Mouse (Mus musculus): ENCODE results near the gene Gm5128. TPM values are rescaled to one million over a fixed set of nuclear protein-coding genes. Genes with fewer than 3 reads are reported as not detected.
"Not testable (repeated sequence)": the region's sequence is repeated elsewhere in the genome, so short reads cannot be mapped to it uniquely, and the experiment has no call there.

Gm5128 gene
- polyA plus RNA-seq (2015; fragmentation: Nextera tagmentation; extraction: Ambion mirVana): not detected in 2 replicates

- not testable (repeated sequence) for H3K27ac ChIP-seq (ENCODE audit: low read length); H3K4me1 ChIP-seq (ENCODE audit: control insufficient read depth, insufficient read depth, low read length); H3K27me3 ChIP-seq (ENCODE audit: control insufficient read depth, insufficient read depth, low read depth, low read length); ATAC-seq; H3K9ac ChIP-seq (ENCODE audit: low read depth, low read length); H3K36me3 ChIP-seq (ENCODE audit: control insufficient read depth, insufficient read depth, low read length); H3K4me3 ChIP-seq (ENCODE audit: low read depth, low read length); H3K9me3 ChIP-seq (replicated peaks; ENCODE audit: control insufficient read depth, low read length, poor library complexity, severe bottlenecking); H3K4me2 ChIP-seq (ENCODE audit: low read length)
- WGBS: no CpG with 5 or more reads among the region's 15 CpGs
Measured at GRCm38 (mm10) chrX:135372984-135373383, at the start of gene Gm5128. Gene Gm5128 (plus strand): TSS chrX:135373284.

DNA sequence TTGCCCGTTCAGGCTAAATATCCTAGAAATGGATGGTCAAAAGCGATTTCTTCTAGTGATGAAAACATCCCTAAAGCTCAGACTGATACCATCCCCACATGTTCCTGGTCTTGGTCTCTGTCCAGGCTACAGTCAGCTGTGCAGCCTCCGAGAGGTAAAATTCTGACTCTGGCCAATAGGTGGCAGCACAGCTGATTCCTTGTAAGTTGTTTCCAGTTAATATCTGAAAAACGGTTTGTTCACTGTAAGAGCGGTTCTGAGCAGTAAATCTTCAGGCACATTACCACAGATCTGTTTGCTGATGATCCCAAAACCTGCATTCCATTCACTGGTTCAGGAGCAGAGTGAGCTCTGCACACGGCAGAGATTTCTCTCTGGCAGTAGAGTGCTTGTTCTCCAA lies 12.4 kb upstream of the Gm5128 start:
- H3K27me3 ChIP-seq (ENCODE audit: control insufficient read depth, insufficient read depth, low read depth, low read length); H3K36me3 ChIP-seq (ENCODE audit: control insufficient read depth, insufficient read depth, low read length); H3K4me3 ChIP-seq (ENCODE audit: low read depth, low read length); H3K4me2 ChIP-seq (ENCODE audit: low read length); H3K27ac ChIP-seq (ENCODE audit: low read length); ATAC-seq; H3K9me3 ChIP-seq (replicated peaks; ENCODE audit: control insufficient read depth, low read length, poor library complexity, severe bottlenecking); H3K4me1 ChIP-seq (ENCODE audit: control insufficient read depth, insufficient read depth, low read length); H3K9ac ChIP-seq (ENCODE audit: low read depth, low read length): not testable (repeated sequence)
- WGBS: 34% methylated on average over 2 of the region's 6 CpGs

DNA sequence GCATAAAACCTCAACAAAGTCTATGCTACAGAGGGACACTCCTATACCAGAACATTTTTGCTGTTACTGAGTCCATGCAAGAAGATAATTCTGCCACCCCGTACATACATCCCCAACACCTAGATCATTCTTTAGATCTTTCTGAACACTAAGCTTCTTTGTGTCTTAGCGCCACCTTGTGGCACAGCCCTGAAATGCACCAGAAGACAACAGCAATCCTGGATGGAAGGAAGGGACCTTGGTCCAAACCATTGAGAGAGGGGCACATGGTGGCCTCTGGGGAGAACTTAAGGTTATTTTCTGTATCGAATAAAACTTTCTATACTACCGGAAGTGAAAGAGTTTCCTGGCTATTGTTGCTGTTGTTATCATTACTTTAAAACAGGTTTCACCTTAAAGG lies 11.1 kb upstream of the Gm5128 start:
- H3K4me2 ChIP-seq (ENCODE audit: low read length); ATAC-seq; H3K27me3 ChIP-seq (ENCODE audit: control insufficient read depth, insufficient read depth, low read depth, low read length); H3K4me1 ChIP-seq (ENCODE audit: control insufficient read depth, insufficient read depth, low read length); H3K9me3 ChIP-seq (replicated peaks; ENCODE audit: control insufficient read depth, low read length, poor library complexity, severe bottlenecking); H3K4me3 ChIP-seq (ENCODE audit: low read depth, low read length); H3K9ac ChIP-seq (ENCODE audit: low read depth, low read length); H3K27ac ChIP-seq (ENCODE audit: low read length); H3K36me3 ChIP-seq (ENCODE audit: control insufficient read depth, insufficient read depth, low read length): not testable (repeated sequence)
- no CpG with 5 or more reads among the region's 4 CpGs for WGBS

DNA sequence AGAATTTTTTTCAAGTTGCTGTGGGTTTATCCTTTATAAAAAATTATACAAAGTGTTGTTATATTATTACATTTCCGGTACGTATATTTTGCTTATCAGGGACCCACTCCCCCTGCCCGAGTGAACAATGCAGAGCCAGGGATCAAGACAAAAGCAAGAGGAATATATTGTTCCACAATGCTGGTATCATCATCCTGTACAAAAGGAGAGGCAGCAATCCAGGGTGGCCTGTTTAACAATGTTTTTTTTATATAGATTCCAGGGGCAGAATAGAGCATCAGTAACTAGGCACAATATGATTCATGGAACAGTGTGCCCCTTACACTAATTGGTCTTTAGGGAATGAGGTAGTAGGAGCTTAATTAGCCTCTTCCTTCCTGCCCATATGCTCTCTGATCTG lies 30.5 kb downstream of the Gm5128 start:
- ATAC-seq; H3K4me3 ChIP-seq (ENCODE audit: low read depth, low read length); H3K4me1 ChIP-seq (ENCODE audit: control insufficient read depth, insufficient read depth, low read length); H3K9me3 ChIP-seq (replicated peaks; ENCODE audit: control insufficient read depth, low read length, poor library complexity, severe bottlenecking); H3K4me2 ChIP-seq (ENCODE audit: low read length); H3K27me3 ChIP-seq (ENCODE audit: control insufficient read depth, insufficient read depth, low read depth, low read length); H3K27ac ChIP-seq (ENCODE audit: low read length); H3K9ac ChIP-seq (ENCODE audit: low read depth, low read length); H3K36me3 ChIP-seq (ENCODE audit: control insufficient read depth, insufficient read depth, low read length): not testable (repeated sequence)
- WGBS: no CpG with 5 or more reads among the region's 3 CpGs

DNA sequence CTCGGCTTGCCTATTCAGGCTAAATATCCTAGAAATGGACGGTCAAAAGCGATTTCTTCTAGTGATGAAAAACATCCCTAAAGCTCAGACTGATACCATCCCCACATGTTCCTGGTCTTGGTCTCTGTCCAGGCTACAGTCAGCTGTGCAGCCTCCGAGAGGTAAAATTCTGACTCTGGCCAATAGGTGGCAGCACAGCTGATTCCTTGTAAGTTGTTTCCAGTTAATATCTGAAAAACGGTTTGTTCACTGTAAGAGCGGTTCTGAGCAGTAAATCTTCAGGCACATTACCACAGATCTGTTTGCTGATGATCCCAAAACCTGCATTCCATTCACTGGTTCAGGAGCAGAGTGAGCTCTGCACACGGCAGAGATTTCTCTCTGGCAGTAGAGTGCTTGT lies 48.1 kb downstream of the Gm5128 start:
- H3K4me2 ChIP-seq (ENCODE audit: low read length); ATAC-seq; H3K27me3 ChIP-seq (ENCODE audit: control insufficient read depth, insufficient read depth, low read depth, low read length); H3K36me3 ChIP-seq (ENCODE audit: control insufficient read depth, insufficient read depth, low read length); H3K9me3 ChIP-seq (replicated peaks; ENCODE audit: control insufficient read depth, low read length, poor library complexity, severe bottlenecking); H3K4me1 ChIP-seq (ENCODE audit: control insufficient read depth, insufficient read depth, low read length); H3K27ac ChIP-seq (ENCODE audit: low read length); H3K4me3 ChIP-seq (ENCODE audit: low read depth, low read length); H3K9ac ChIP-seq (ENCODE audit: low read depth, low read length): not testable (repeated sequence)
- WGBS: 48% methylated on average over 4 of the region's 7 CpGs

DNA sequence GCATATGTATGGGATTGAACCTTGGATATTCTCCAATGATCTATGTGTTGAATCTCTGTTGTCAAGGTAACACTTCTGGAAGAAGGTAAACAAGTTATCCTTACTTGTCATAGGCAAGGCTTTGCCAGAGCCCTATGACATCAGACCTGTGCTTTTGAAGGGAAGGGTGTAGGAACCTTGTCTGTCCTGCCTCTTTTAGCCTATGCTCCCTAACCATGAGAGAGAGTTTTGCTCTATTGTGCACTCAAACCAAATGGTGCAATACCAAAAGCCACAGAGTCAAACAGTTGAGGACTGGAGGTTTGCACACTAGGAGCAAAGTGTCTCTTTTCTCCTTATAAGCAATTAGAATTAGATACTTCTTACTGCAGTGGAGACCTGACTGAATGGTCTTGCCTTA lies 48.7 kb downstream of the Gm5128 start:
- not testable (repeated sequence) for H3K4me3 ChIP-seq (ENCODE audit: low read depth, low read length); H3K9me3 ChIP-seq (replicated peaks; ENCODE audit: control insufficient read depth, low read length, poor library complexity, severe bottlenecking); H3K27me3 ChIP-seq (ENCODE audit: control insufficient read depth, insufficient read depth, low read depth, low read length); H3K36me3 ChIP-seq (ENCODE audit: control insufficient read depth, insufficient read depth, low read length); H3K4me1 ChIP-seq (ENCODE audit: control insufficient read depth, insufficient read depth, low read length); H3K4me2 ChIP-seq (ENCODE audit: low read length); ATAC-seq; H3K9ac ChIP-seq (ENCODE audit: low read depth, low read length); H3K27ac ChIP-seq (ENCODE audit: low read length)

DNA sequence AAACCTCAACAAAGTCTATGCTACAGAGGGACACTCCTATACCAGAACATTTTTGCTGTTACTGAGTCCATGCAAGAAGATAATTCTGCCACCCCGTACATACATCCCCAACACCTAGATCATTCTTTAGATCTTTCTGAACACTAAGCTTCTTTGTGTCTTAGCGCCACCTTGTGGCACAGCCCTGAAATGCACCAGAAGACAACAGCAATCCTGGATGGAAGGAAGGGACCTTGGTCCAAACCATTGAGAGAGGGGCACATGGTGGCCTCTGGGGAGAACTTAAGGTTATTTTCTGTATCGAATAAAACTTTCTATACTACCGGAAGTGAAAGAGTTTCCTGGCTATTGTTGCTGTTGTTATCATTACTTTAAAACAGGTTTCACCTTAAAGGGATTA lies 49.4 kb downstream of the Gm5128 start:
- H3K4me1 ChIP-seq (ENCODE audit: control insufficient read depth, insufficient read depth, low read length); H3K27ac ChIP-seq (ENCODE audit: low read length); H3K4me2 ChIP-seq (ENCODE audit: low read length); H3K4me3 ChIP-seq (ENCODE audit: low read depth, low read length); H3K9me3 ChIP-seq (replicated peaks; ENCODE audit: control insufficient read depth, low read length, poor library complexity, severe bottlenecking); H3K9ac ChIP-seq (ENCODE audit: low read depth, low read length); H3K36me3 ChIP-seq (ENCODE audit: control insufficient read depth, insufficient read depth, low read length); H3K27me3 ChIP-seq (ENCODE audit: control insufficient read depth, insufficient read depth, low read depth, low read length); ATAC-seq: not testable (repeated sequence)
- no CpG with 5 or more reads among the region's 4 CpGs for WGBS

Other genes starting within 250 kb of the Gm5128 start
- not detected in 2 replicates for gene Gm15023, start 195.7 kb upstream of the Gm5128 start, polyA plus RNA-seq (2015; fragmentation: Nextera tagmentation; extraction: Ambion mirVana)
- gene Tceal6, start 162.6 kb upstream of the Gm5128 start, polyA plus RNA-seq (2015; fragmentation: Nextera tagmentation; extraction: Ambion mirVana): 45.0 and 51.5 TPM in 2 replicates
- not detected in 2 replicates for gene Pramel3, start 71.0 kb upstream of the Gm5128 start, polyA plus RNA-seq (2015; fragmentation: Nextera tagmentation; extraction: Ambion mirVana)
- not detected in 2 replicates for gene Gm7903, start 60.6 kb downstream of the Gm5128 start, polyA plus RNA-seq (2015; fragmentation: Nextera tagmentation; extraction: Ambion mirVana)
- not detected in 2 replicates for gene AV320801, start 121.3 kb downstream of the Gm5128 start, polyA plus RNA-seq (2015; fragmentation: Nextera tagmentation; extraction: Ambion mirVana)
- not detected in 2 replicates for gene Nxf7, start 225.5 kb downstream of the Gm5128 start, polyA plus RNA-seq (2015; fragmentation: Nextera tagmentation; extraction: Ambion mirVana)